Mouse (Mus musculus) heart, postnatal 10 days (tissue): ENCODE results near the gene Med8. TPM values are rescaled to one million over a fixed set of nuclear protein-coding genes. Genes with fewer than 3 reads are reported as not detected.

Experiments used
- DNase-seq, 2 experiments: peaks; one replicate each; pipeline ENCODE4 v3.0.0; 2021
- intact Hi-C: fragments of 180-260 bp; cut with DNase I; formaldehyde crosslinking; loops from one replicate; pipeline ENCODE4 v1.15.1; 2025
- total RNA-seq, 2 experiments: library from RNA; stranded (reverse); gene quantifications; 2 replicates each; pipeline ENCODE4 v1.2.3; 2021

Med8 gene
- total RNA-seq, 2 experiments from 2014 or later, result 44.3 to 46.2 TPM

- no peak for DNase-seq
- intact Hi-C loops, result no loop called here
Observed at GRCm38 (mm10) chr4:118457345-118457975, 48.3 kb downstream of the Med8 start, which contains the start of gene Mpl. Mpl (minus strand) TSS chr4:118457513.

GRCm38 (mm10) chr4:118464956-118465355 is 55.8 kb downstream of the Med8 start:
- DNase-seq, result no peak
- intact Hi-C loops, result no loop called here

Other genes with a start within 250 kb of the Med8 start
- gene Kdm4a, start 229.3 kb upstream of the Med8 start, total RNA-seq, result 10 to 100 TPM; 38.1 to 39.0 TPM
- 10 to 100 TPM; 22.6 to 29.3 TPM for gene Ptprf, start 117.9 kb upstream of the Med8 start, total RNA-seq
- gene Szt2, start 64 bp upstream of the Med8 start, total RNA-seq, result 10 to 100 TPM; 12.8 to 12.9 TPM
- 10 to 100 TPM; 37.5 to 37.7 TPM for gene Elovl1, start 18.8 kb downstream of the Med8 start, total RNA-seq
- gene Cdc20, start 28.0 kb downstream of the Med8 start, total RNA-seq, result 10 to 100 TPM; 24.9 to 25.3 TPM
- gene Mpl, start 48.2 kb downstream of the Med8 start, total RNA-seq, result under 1 TPM; 0.12 to 0.34 TPM
- gene Tie1, start 80.7 kb downstream of the Med8 start, total RNA-seq, result 100 to 1,000 TPM; 114 to 120 TPM
- not detected for gene 2610528J11Rik, start 117.7 kb downstream of the Med8 start, total RNA-seq
- gene Tmem125, start 134.7 kb downstream of the Med8 start, total RNA-seq, result under 1 TPM in 1 of 2 experiments, not detected in 1; 0.12 TPM
- gene Cfap57, start 211.4 kb downstream of the Med8 start, total RNA-seq, result under 1 TPM; 0.07 to 0.17 TPM
- gene Ebna1bp2, start 211.5 kb downstream of the Med8 start, total RNA-seq, result 10 to 100 TPM; 39.8 to 49.6 TPM
- gene Olfr62, start 249.6 kb downstream of the Med8 start, total RNA-seq, result not detected